Mouse (Mus musculus): Measurements from ENCODE around the gene Fzd10.

Fzd10 gene

DNA sequence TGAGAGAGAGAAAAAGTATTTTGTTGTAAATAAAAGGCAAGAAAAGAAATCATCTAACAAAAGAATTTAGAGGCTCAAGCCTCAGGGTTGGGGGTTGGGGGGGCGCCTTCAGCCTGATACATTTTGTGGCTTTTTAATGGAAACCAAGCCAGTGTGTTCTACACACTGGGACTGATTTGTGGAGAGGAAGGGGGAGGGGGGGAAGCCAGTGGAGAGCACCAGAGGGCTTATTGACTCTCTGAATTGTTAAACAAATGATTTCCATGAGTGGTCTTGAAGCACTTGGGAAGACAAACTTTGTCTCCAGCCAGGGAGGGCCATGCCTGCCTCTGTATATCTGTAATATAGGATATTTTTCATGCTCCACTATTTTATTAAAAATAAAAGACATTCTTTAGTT is 3.0 kb downstream of the Fzd10 start:
- no peak for DNase-seq

- DNase-seq, result no peak
These were observed 6.0 kb downstream of the Fzd10 start for GRCm38 (mm10) chr5:128606596-128606995.

DNA sequence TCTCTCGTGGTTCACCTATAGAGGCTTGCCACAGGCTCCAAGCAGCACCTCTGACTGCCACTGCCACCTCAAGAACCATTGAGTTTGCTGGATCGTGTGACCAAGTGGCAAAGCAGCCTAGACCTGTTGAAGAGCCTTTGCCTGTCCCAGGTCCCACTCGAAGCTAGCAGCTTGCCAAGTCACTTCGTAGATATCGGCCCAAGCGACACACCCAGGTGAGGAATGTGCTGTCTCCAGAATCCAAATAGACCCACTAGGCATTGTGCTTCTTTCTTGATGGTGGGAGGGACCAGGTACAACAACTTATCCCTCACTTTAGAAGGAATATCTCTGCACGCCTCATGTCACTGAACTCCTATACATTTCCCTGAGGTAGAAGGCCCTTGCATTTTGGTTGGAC is 8.4 kb downstream of the Fzd10 start:
- no peak for DNase-seq

DNA sequence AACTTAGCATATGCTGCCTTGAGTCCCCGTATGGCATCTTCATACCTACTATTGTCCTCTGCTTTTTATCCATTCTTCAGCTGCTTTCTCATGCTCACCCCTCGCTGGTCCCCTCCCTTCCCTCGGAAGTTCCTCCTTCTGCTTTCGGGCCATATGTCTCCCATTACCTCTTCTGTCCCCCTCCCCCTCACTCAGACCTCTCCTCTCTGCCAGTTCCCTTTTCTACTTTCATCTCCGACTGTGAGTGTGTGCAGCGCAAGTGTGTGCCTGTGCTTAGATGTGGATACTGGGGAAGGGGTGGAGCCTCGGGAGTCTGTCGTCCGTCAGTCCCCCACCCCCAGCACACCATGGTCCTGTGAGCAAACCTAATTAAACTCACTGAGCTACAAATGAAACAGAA is 17.0 kb downstream of the Fzd10 start:
- DNase-seq, result peak; percentile 91

DNA sequence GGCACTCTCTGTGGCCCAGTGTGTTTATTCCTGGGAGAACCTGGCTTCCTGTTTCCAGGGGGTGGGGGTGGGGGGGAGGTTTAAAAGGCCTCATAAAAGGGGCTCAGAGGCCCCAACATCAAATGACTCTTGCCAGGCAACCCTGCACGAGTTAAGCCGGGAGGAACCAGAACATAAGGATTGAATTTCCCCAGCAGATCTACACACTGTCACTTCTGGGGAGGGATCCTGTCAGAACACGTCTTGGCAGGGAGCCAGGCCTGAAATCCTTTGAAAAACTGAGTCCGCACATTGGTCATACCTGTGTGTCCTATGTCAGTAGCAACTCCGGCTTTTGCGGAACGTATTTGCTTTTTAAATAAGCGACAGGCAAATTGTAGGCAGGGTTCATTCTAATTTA is 19.3 kb downstream of the Fzd10 start:
- no peak for DNase-seq

DNA sequence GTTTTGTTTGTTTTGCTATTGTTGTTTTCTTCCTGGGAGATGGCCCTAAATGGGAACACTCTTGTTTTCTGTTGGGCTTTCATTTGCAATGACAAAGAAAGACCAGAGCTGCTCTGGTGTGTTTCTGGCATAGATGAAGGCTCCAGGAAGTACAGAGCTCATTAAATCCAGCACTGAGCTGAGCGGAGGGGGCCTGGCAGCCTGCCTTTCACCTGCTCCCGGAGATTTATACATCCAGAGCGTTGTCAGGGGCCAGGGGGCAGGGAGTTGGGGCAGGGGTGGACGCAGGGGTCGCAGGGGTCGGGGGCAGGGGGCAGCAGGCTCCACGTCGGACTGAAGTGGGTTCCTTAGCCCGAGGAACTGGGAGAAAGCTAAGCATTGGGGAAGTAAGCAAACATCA is 19.8 kb downstream of the Fzd10 start:
- DNase-seq, result no peak

GRCm38 (mm10) chr5:128627763-128628162 is 27.1 kb downstream of the Fzd10 start:
- DNase-seq, result no peak

GRCm38 (mm10) chr5:128636648-128637047 is 36.0 kb downstream of the Fzd10 start:
- DNase-seq, result no peak

- no peak for DNase-seq
These were observed 36.7 kb downstream of the Fzd10 start for GRCm38 (mm10) chr5:128637071-128638015.

DNA sequence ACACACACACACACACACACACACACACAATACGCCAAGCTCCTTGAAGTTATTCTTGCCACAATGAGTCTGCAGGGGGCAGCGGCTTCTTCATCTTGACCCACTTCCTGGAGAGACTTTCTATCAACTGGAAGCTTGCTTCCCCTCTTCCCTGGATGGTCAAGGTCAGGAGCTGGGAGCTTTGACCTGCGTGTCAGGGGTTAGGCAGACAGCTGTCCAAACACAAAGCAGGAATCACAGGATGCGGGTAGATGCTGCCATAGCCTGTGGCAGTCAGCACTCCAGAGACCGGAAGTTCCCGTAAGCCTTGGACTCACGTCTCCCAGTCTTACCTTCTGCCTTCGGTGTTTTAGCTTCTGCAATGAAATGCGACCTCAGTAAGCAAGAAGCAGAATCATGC is 38.1 kb downstream of the Fzd10 start:
- no peak for DNase-seq

DNA sequence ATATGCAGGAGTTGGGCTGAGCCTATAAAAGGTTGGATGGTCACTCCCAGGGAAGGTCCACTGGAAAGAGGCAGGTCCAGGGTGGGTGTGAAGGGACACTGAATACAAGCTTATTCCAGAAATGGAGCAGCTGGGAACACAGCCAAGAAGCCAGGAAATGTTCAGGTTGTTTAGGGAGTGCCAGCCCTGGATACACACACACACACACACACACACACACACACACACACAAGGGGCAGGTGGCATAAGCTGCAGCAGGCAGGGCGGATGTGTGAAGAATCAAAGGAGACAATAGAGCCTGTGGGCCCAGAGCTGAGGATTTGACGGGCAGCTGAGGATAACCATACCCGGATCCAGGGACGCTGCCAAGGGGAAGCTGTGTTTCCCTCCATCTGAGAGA is 42.4 kb downstream of the Fzd10 start:
- no peak for DNase-seq

DNA sequence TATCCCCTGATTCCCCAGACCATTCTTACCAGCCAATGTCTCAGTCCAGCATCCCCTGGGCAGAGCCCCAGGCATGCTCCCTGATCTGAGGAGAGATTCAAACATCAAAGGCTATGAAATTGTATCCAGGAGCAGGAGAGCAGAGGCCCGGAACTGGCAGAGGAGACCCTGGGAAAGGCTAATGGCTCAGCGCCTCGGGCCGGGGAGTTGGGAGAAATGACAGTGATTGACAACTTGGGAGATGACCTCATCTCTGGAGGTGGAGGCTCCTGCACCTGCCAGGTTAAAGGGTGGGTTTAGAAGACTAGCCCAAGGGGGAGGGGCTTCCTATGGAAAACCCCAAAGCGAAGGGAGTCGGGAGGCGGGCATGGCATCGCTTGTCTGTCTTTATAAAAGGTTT is 45.1 kb downstream of the Fzd10 start:
- DNase-seq, result no peak

GRCm38 (mm10) chr5:128646286-128646685 is 45.6 kb downstream of the Fzd10 start:
- DNase-seq, result no peak

DNA sequence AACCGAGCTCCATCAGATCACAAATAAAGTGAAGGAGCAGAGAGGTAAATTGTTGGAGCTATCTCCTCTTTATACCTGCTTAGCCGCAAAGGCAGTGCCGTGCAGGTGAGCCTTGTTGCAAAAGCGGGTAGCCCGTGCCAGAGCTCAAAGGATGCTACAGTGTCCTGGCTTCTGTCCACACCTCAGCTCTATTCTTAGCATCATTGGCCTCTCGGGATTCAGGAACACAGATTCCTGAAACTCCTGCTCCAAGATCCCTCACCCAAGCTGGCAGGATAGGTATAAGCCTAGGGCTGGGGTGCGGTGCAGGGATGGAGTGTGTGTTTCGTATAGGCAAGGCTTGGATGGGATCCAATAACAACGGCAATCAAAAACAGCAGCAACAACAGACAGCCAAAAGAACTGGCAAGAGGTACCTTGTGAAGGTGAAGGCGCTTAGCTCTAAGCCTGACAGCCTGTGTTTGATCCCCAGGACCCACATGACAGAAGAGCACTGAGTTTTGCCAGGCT is 46.6 kb downstream of the Fzd10 start:
- DNase-seq, result no peak

- DNase-seq, result no peak
These were observed 48.8 kb downstream of the Fzd10 start for GRCm38 (mm10) chr5:128649336-128649897.
